Mouse (Mus musculus) naive thymus-derived CD4-positive, alpha-beta T cell, adult 2 months (primary cell): ENCODE data around the gene Ccdc6.
"Not testable (repeated sequence)": the region's sequence is repeated elsewhere in the genome, so short reads cannot be mapped to it uniquely, and the experiment has no call there.

Experiments
- DNase-seq: peaks from one replicate; pipeline ENCODE4 v3.0.0-alpha.2; 2011; ENCODE audit warnings: low read depth

Gene Ccdc6

GRCm38 (mm10) chr10:70220971-70221370 lies 124.0 kb downstream of the Ccdc6 start:
- DNase-seq: no peak

- not testable (repeated sequence) for DNase-seq
These were observed 125.3 kb downstream of the Ccdc6 start for GRCm38 (mm10) chr10:70222231-70222630.

- no peak for DNase-seq
These were observed 127.7 kb downstream of the Ccdc6 start for GRCm38 (mm10) chr10:70224571-70224970.

GRCm38 (mm10) chr10:70225760-70226159 lies 128.8 kb downstream of the Ccdc6 start:
- no peak for DNase-seq

GRCm38 (mm10) chr10:70226608-70227007 lies 129.7 kb downstream of the Ccdc6 start:
- no peak for DNase-seq

- DNase-seq: no peak
These were observed 133.4 kb downstream of the Ccdc6 start for GRCm38 (mm10) chr10:70230352-70230751.

GRCm38 (mm10) chr10:70237936-70238335 lies 141.0 kb downstream of the Ccdc6 start:
- DNase-seq: no peak
